ENCODE assay signal across 11 mouse cellular contexts in the genomic region with DNA sequence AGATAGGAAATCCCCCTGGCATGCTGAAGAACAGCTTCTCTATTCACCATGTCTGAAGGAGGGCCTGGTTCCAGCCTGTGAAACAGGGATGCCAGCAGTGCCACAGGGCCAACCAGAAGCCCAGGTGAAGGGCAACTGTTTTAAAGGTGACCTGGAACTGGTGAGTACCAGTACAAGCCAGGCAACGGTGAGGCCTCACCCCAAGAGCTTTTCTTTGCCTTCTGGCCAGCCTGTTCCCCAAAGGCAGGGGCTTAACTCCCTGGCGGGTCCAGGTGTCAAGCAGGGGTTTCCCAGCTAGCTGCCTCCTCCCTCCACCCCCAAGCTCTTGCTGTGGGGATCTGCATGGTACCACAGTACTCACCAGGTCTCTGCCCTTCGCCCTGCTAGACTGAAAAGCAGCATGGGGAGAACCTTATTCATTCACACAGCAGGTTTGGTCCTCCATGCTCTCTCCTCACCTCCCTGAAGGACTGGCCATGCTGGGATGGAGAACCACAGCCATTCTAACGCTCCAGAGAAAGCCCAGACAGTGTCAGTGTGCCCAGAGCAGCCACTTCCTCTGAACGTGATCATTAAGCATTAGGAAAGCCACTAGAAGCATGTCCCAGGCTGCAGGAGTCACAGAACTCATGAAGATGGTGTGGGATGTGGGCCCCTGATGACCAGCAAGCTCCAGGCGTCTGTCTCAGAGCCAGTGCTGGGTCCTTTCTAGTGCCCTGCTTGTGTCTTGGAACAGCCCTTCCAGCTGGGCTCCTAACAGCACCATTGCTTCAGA. TPM values are rescaled to one million over a fixed set of nuclear protein-coding genes. Genes with fewer than 3 reads are reported as not detected.
A peak's percentile ranks its signal among the peaks of the same experiment; 100 is the strongest.
DNase-seq lines count a peak whose midpoint lies in the region; ATAC-seq and TF ChIP-seq lines count a peak whose summit lies in the region.
"Had no signal": no experiment of that assay in that cellular context is flagged by ENCODE, and none has a peak within 500 bp of the region (broad histone marks: within the 10 kb centered on the region; RNA-seq: fewer than 3 reads in every experiment).

No protein-coding gene starts in this region.

- WGBS in forebrain, embryonic 10.5 days: 42% methylated on average over 6 of the region's 6 CpGs
- WGBS in forebrain, embryonic 11.5 days: 39% methylated on average over 6 of the region's 6 CpGs
- 54% methylated on average over 6 of the region's 6 CpGs for WGBS in lung, postnatal 0 days
- WGBS in lung, adult 2 months: 66% methylated on average over 6 of the region's 6 CpGs
- WGBS in intestine, postnatal 0 days: 69% methylated on average over 6 of the region's 6 CpGs
- WGBS in neural tube, embryonic 15.5 days: 51% methylated on average over 6 of the region's 6 CpGs

- H3K9me3 ChIP-seq in forebrain, embryonic 10.5 days: no peaks in the 10 kb centered on the region
- no peaks in the 10 kb centered on the region for H3K9me3 ChIP-seq in forebrain, embryonic 11.5 days (ENCODE audit: control insufficient read depth, low read length)
- no peaks in the 10 kb centered on the region for H3K9me3 ChIP-seq in lung, postnatal 0 days (ENCODE audit: low read length)
- H3K9me3 ChIP-seq in intestine, postnatal 0 days (ENCODE audit: control insufficient read depth): no peaks in the 10 kb centered on the region
- no peaks in the 10 kb centered on the region for H3K9me3 ChIP-seq in neural tube, embryonic 15.5 days (replicated peaks)

- no peak overlapping the region for H3K9ac ChIP-seq in forebrain, embryonic 11.5 days (ENCODE audit: low read length)
- H3K9ac ChIP-seq in lung, postnatal 0 days (replicated peaks; ENCODE audit: low read depth): no peak overlapping the region
- H3K9ac ChIP-seq in intestine, postnatal 0 days (ENCODE audit: low read depth, low read length): peak overlapping the region; percentile 17; the same call in 1 of the 2 replicates
- H3K9ac ChIP-seq in neural tube, embryonic 15.5 days (replicated peaks): no peak overlapping the region; the same call in 1 of the 2 replicates

- no peak overlapping the region for H3K4me2 ChIP-seq in forebrain, embryonic 11.5 days (ENCODE audit: low read depth, low read length, severe bottlenecking)
- H3K4me2 ChIP-seq in lung, postnatal 0 days (replicated peaks; ENCODE audit: low read depth, low read length): 0 out of 2 replicates have a peak overlapping the region, but pooled peaks have one; percentile 98
- 0 out of 2 replicates have a peak overlapping the region, but pooled peaks have one; percentile 100 for H3K4me2 ChIP-seq in intestine, postnatal 0 days (replicated peaks; ENCODE audit: low read depth)
- H3K4me2 ChIP-seq in neural tube, embryonic 15.5 days: peak overlapping the region; percentile 90

- H3K4me3 ChIP-seq in forebrain, embryonic 10.5 days: no peak overlapping the region; the same call in 1 of the 2 replicates
- H3K4me3 ChIP-seq in forebrain, embryonic 11.5 days (ENCODE audit: low read depth, low read length): no peak overlapping the region
- no peak overlapping the region for H3K4me3 ChIP-seq in lung, postnatal 0 days (ENCODE audit: low read depth, low read length)
- H3K4me3 ChIP-seq in lung, adult 2 months (replicated peaks; ENCODE audit: extremely low read depth, low read depth, low read length): no peak overlapping the region
- no peak overlapping the region for H3K4me3 ChIP-seq in intestine, postnatal 0 days (ENCODE audit: low read depth, low read length)
- H3K4me3 ChIP-seq in neural tube, embryonic 15.5 days (replicated peaks): peak overlapping the region; percentile 72; the same call in 1 of the 2 replicates

- TF ChIP-seq CTCF in lung, postnatal 0 days (IDR thresholded peaks at IDR 0.05): no peak
- TF ChIP-seq CTCF in lung, adult 2 months (IDR thresholded peaks at IDR 0.05; ENCODE audit: insufficient read depth, low read length): no peak
- no peak for TF ChIP-seq CTCF in intestine, postnatal 0 days (IDR thresholded peaks at IDR 0.05; ENCODE audit: low read depth)

- DNase-seq in forebrain, embryonic 10.5 days (ENCODE audit: extremely low spot score, low spot score): no peak
- DNase-seq in forebrain, embryonic 11.5 days (ENCODE audit: low spot score): no peak
- no peak for DNase-seq in lung, postnatal 0 days (ENCODE audit: low spot score)
- DNase-seq in lung, adult 2 months: no peak
- no peak for DNase-seq in frontal cortex, postnatal 14 days (ENCODE audit: low spot score in 2 of 2)
- no peak for DNase-seq in frontal cortex, adult 2 months (ENCODE audit: extremely low spot score in 1 of 2, low spot score in 1 of 2)
- DNase-seq: B cell, adult 2 months; layer of hippocampus, postnatal 36 days had no signal

- TF ChIP-seq POLR2A in lung, adult 2 months (IDR thresholded peaks at IDR 0.05; ENCODE audit: borderline replicate concordance, extremely low read depth, low read depth, low read length): no peak

- peaks cover 27% of the 10 kb centered on the region for H3K27me3 ChIP-seq in forebrain, embryonic 10.5 days (ENCODE audit: poor library complexity, severe bottlenecking)
- H3K27me3 ChIP-seq in forebrain, embryonic 11.5 days (ENCODE audit: control insufficient read depth, insufficient read depth, low read length): peaks cover 16% of the 10 kb centered on the region
- no peaks in the 10 kb centered on the region for H3K27me3 ChIP-seq in lung, postnatal 0 days (replicated peaks; ENCODE audit: insufficient read depth, low read length)
- no peaks in the 10 kb centered on the region for H3K27me3 ChIP-seq in intestine, postnatal 0 days (replicated peaks; ENCODE audit: control insufficient read depth, insufficient read depth, low read length)
- H3K27me3 ChIP-seq in neural tube, embryonic 15.5 days (replicated peaks): peaks cover 8% of the 10 kb centered on the region; the same call in 1 of the 2 replicates

- TF ChIP-seq EP300 in lung, postnatal 0 days (IDR thresholded peaks at IDR 0.05): no peak

- peak overlapping the region; percentile 22; the same call in 1 of the 2 replicates for H3K27ac ChIP-seq in forebrain, embryonic 10.5 days
- H3K27ac ChIP-seq in forebrain, embryonic 11.5 days (ENCODE audit: low read depth, low read length): no peak overlapping the region
- no peak overlapping the region for H3K27ac ChIP-seq in lung, postnatal 0 days (ENCODE audit: low read length)
- H3K27ac ChIP-seq in intestine, postnatal 0 days (ENCODE audit: low read depth, low read length): no peak overlapping the region
- no peak overlapping the region for H3K27ac ChIP-seq in neural tube, embryonic 15.5 days (replicated peaks)

- H3K4me1 ChIP-seq in forebrain, embryonic 10.5 days: peaks cover 50% of the 10 kb centered on the region
- peaks cover 4% of the 10 kb centered on the region; the same call in 1 of the 2 replicates for H3K4me1 ChIP-seq in forebrain, embryonic 11.5 days (replicated peaks; ENCODE audit: control insufficient read depth, insufficient read depth, low read length)
- peaks cover 10% of the 10 kb centered on the region; the same call in 1 of the 2 replicates for H3K4me1 ChIP-seq in lung, postnatal 0 days (ENCODE audit: insufficient read depth, low read depth, low read length)
- H3K4me1 ChIP-seq in lung, adult 2 months (ENCODE audit: control insufficient read depth, insufficient read depth, low read length): peaks cover 2% of the 10 kb centered on the region
- 0 out of 2 replicates have a peak, but pooled peaks cover 8% of the 10 kb centered on the region for H3K4me1 ChIP-seq in intestine, postnatal 0 days (replicated peaks; ENCODE audit: control insufficient read depth, insufficient read depth, low read length)
- peaks cover 40% of the 10 kb centered on the region for H3K4me1 ChIP-seq in neural tube, embryonic 15.5 days

- H3K36me3 ChIP-seq in forebrain, embryonic 10.5 days (replicated peaks): no peaks in the 10 kb centered on the region
- no peaks in the 10 kb centered on the region for H3K36me3 ChIP-seq in forebrain, embryonic 11.5 days (ENCODE audit: control insufficient read depth, insufficient read depth, low read length)
- no peaks in the 10 kb centered on the region for H3K36me3 ChIP-seq in lung, postnatal 0 days (ENCODE audit: insufficient read depth, low read length)
- no peaks in the 10 kb centered on the region for H3K36me3 ChIP-seq in intestine, postnatal 0 days (ENCODE audit: control insufficient read depth, insufficient read depth)
- no peaks in the 10 kb centered on the region for H3K36me3 ChIP-seq in neural tube, embryonic 15.5 days

- ATAC-seq in forebrain, embryonic 11.5 days (replicated peaks; ENCODE audit: low FRiP score): no peak
- no peak for ATAC-seq in lung, postnatal 0 days
- ATAC-seq in intestine, postnatal 0 days: no peak
- no peak for ATAC-seq in neural tube, embryonic 15.5 days (ENCODE audit: low FRiP score)

RNA-seq across cellular contexts. Expression of gene Socs1, which starts 2.8 kb away (rescaled TPM):
- 2.3 and 2.7 TPM in 2 replicates for polyA plus RNA-seq in forebrain, embryonic 10.5 days (2016; fragmentation: Nextera tagmentation; extraction: Ambion mirVana)
- 3.0 and 3.2 TPM in 2 replicates for polyA plus RNA-seq in forebrain, embryonic 11.5 days (2014; fragmentation: Nextera tagmentation; extraction: Ambion mirVana)
- 9.0 and 13.4 TPM in 2 replicates for polyA plus RNA-seq in lung, postnatal 0 days (2015; fragmentation: Nextera tagmentation; extraction: Ambion mirVana)
- 8.8 and 11.6 TPM in 2 replicates for polyA plus RNA-seq in lung, adult 2 months (2012; rRNA removed)
- polyA plus RNA-seq in intestine, postnatal 0 days (2015; fragmentation: Nextera tagmentation; extraction: Ambion mirVana): 3.8 and 4.0 TPM in 2 replicates
- polyA plus RNA-seq in neural tube, embryonic 15.5 days (2015; fragmentation: Nextera tagmentation; extraction: Ambion mirVana): 5.7 and 11.9 TPM in 2 replicates
- 0.88 and 1.2 TPM in 2 replicates for polyA plus RNA-seq in frontal cortex, adult 2 months (2012; rRNA removed)

RNA-seq across cellular contexts. Expression of gene Tnp2, which starts 5.9 kb away (rescaled TPM):
- not detected in 2 replicates for polyA plus RNA-seq in forebrain, embryonic 10.5 days (2016; fragmentation: Nextera tagmentation; extraction: Ambion mirVana)
- not detected in 2 replicates for polyA plus RNA-seq in forebrain, embryonic 11.5 days (2014; fragmentation: Nextera tagmentation; extraction: Ambion mirVana)
- not detected in 2 replicates for polyA plus RNA-seq in lung, postnatal 0 days (2015; fragmentation: Nextera tagmentation; extraction: Ambion mirVana)
- polyA plus RNA-seq in lung, adult 2 months (2012; rRNA removed): 0.82 and 2.7 TPM in 2 replicates
- not detected in 2 replicates for polyA plus RNA-seq in intestine, postnatal 0 days (2015; fragmentation: Nextera tagmentation; extraction: Ambion mirVana)
- polyA plus RNA-seq in neural tube, embryonic 15.5 days (2015; fragmentation: Nextera tagmentation; extraction: Ambion mirVana): not detected in 2 replicates
- not detected in 2 replicates for polyA plus RNA-seq in frontal cortex, adult 2 months (2012; rRNA removed)
- polyA plus RNA-seq: embryonic facial prominence, embryonic 11.5 days had no signal

RNA-seq across cellular contexts. Expression of gene Prm3, which starts 8.2 kb away (rescaled TPM):
- polyA plus RNA-seq in forebrain, embryonic 10.5 days (2016; fragmentation: Nextera tagmentation; extraction: Ambion mirVana): not detected in 2 replicates
- not detected in 2 replicates for polyA plus RNA-seq in forebrain, embryonic 11.5 days (2014; fragmentation: Nextera tagmentation; extraction: Ambion mirVana)
- polyA plus RNA-seq in lung, postnatal 0 days (2015; fragmentation: Nextera tagmentation; extraction: Ambion mirVana): not detected in 2 replicates
- polyA plus RNA-seq in lung, adult 2 months (2012; rRNA removed): not detected in 2 replicates
- not detected in 2 replicates for polyA plus RNA-seq in intestine, postnatal 0 days (2015; fragmentation: Nextera tagmentation; extraction: Ambion mirVana)
- polyA plus RNA-seq in neural tube, embryonic 15.5 days (2015; fragmentation: Nextera tagmentation; extraction: Ambion mirVana): not detected in 2 replicates
- not detected in 2 replicates for polyA plus RNA-seq in frontal cortex, adult 2 months (2012; rRNA removed)
- polyA plus RNA-seq: embryonic facial prominence, embryonic 11.5 days had no signal

RNA-seq across cellular contexts. Expression of gene Prm2, which starts 13.4 kb away (rescaled TPM):
- polyA plus RNA-seq in forebrain, embryonic 10.5 days (2016; fragmentation: Nextera tagmentation; extraction: Ambion mirVana): not detected in 2 replicates
- polyA plus RNA-seq in forebrain, embryonic 11.5 days (2014; fragmentation: Nextera tagmentation; extraction: Ambion mirVana): not detected in 2 replicates
- polyA plus RNA-seq in lung, postnatal 0 days (2015; fragmentation: Nextera tagmentation; extraction: Ambion mirVana): not detected in 2 replicates
- 0.83 and 1.8 TPM in 2 replicates for polyA plus RNA-seq in lung, adult 2 months (2012; rRNA removed)
- polyA plus RNA-seq in intestine, postnatal 0 days (2015; fragmentation: Nextera tagmentation; extraction: Ambion mirVana): not detected in 2 replicates
- not detected in 2 replicates for polyA plus RNA-seq in neural tube, embryonic 15.5 days (2015; fragmentation: Nextera tagmentation; extraction: Ambion mirVana)
- polyA plus RNA-seq in frontal cortex, adult 2 months (2012; rRNA removed): not detected in 2 replicates
- polyA plus RNA-seq: embryonic facial prominence, embryonic 11.5 days had no signal

RNA-seq across cellular contexts. Expression of gene Prm1, which starts 23.1 kb away (rescaled TPM):
- not detected in 2 replicates for polyA plus RNA-seq in forebrain, embryonic 10.5 days (2016; fragmentation: Nextera tagmentation; extraction: Ambion mirVana)
- polyA plus RNA-seq in forebrain, embryonic 11.5 days (2014; fragmentation: Nextera tagmentation; extraction: Ambion mirVana): not detected in 2 replicates
- polyA plus RNA-seq in lung, postnatal 0 days (2015; fragmentation: Nextera tagmentation; extraction: Ambion mirVana): not detected in 2 replicates
- 0.36 and 1.8 TPM in 2 replicates for polyA plus RNA-seq in lung, adult 2 months (2012; rRNA removed)
- not detected in 2 replicates for polyA plus RNA-seq in intestine, postnatal 0 days (2015; fragmentation: Nextera tagmentation; extraction: Ambion mirVana)
- 0.50 and 0.89 TPM in 2 replicates for polyA plus RNA-seq in neural tube, embryonic 15.5 days (2015; fragmentation: Nextera tagmentation; extraction: Ambion mirVana)
- polyA plus RNA-seq in frontal cortex, adult 2 months (2012; rRNA removed): not detected in 2 replicates
- polyA plus RNA-seq: embryonic facial prominence, embryonic 11.5 days had no signal
